Mouse (Mus musculus) lung, postnatal 0 days (tissue): Measurements from ENCODE around the gene Parp16.

Source experiments
- CTCF ChIP-seq: IDR thresholded peaks from 2 replicates; pipeline ENCODE4 v1.5.1; 2016; ENCODE audit warnings: antibody characterized with exemption, mild to moderate bottlenecking
- EP300 ChIP-seq: IDR thresholded peaks from 2 replicates; pipeline ENCODE4 v1.6.1; 2016; ENCODE audit warnings: antibody characterized with exemption, mild to moderate bottlenecking, control low read depth

GRCm38 (mm10) chr9:65283301-65283700 lies 88.1 kb downstream of the Parp16 start:
- TF ChIP-seq CTCF (peak; percentile 80), EP300 (no peak)
